Mouse (Mus musculus): ENCODE data around the gene S1pr4. TPM values are rescaled to one million over a fixed set of nuclear protein-coding genes. Genes with fewer than 3 reads are reported as not detected.
A peak's percentile ranks its signal among the peaks of the same experiment; 100 is the strongest.

S1pr4 gene
- polyA plus RNA-seq, 2 experiments: 1.5 to 1.8 TPM

- Histone ChIP-seq H3K4me1 (replicated peaks; ENCODE audit: control insufficient read depth in 2 of 2, insufficient read depth in 2 of 2, low read length in 1 of 2) (no peaks in the 10 kb centered on the region; a peak in 1 of 4 replicates), H3K27ac (no peak overlapping the region), H3K27me3 (ENCODE audit: control insufficient read depth, insufficient read depth, low read length) (peaks cover 74% of the 10 kb centered on the region), H3K9ac (replicated peaks) (no peak overlapping the region), H3K9me3 (ENCODE audit: control insufficient read depth, low read length) (no peaks in the 10 kb centered on the region), H3K36me3 (replicated peaks; ENCODE audit: control insufficient read depth, insufficient read depth, low read depth) (no peaks in the 10 kb centered on the region), H3K4me3 (ENCODE audit: insufficient read depth in 1 of 2, low read depth in 2 of 2, low read length in 2 of 2) (no peak overlapping the region), H3K4me2 (ENCODE audit: low read depth) (no peak overlapping the region)
- DNase-seq (ENCODE audit: low read depth in 3 of 3, low spot score in 3 of 3) (no peak), ATAC-seq (ENCODE audit: insufficient read depth) (no peak)
- 58% methylated on average over 6 of the region's 6 CpGs for WGBS (ENCODE audit: insufficient replicate concordance)
- TF ChIP-seq EP300 (IDR thresholded peaks at IDR 0.05; ENCODE audit: low read depth) (no peak), CTCF (IDR thresholded peaks at IDR 0.05; ENCODE audit: low read depth) (no peak)
Observed at GRCm38 (mm10) chr10:81458267-81458666, 41.7 kb downstream of the S1pr4 start.

GRCm38 (mm10) chr10:81457624-81458023 lies 42.3 kb downstream of the S1pr4 start:
- Histone ChIP-seq H3K36me3 (replicated peaks; ENCODE audit: control insufficient read depth, insufficient read depth, low read depth) (no peaks in the 10 kb centered on the region), H3K4me2 (ENCODE audit: low read depth) (no peak overlapping the region), H3K4me1 (replicated peaks; ENCODE audit: control insufficient read depth in 2 of 2, insufficient read depth in 2 of 2, low read length in 1 of 2) (no peaks in the 10 kb centered on the region; a peak in 1 of 4 replicates), H3K9me3 (ENCODE audit: control insufficient read depth, low read length) (no peaks in the 10 kb centered on the region), H3K9ac (replicated peaks) (no peak overlapping the region), H3K27ac (no peak overlapping the region), H3K4me3 (ENCODE audit: insufficient read depth in 1 of 2, low read depth in 2 of 2, low read length in 2 of 2) (no peak overlapping the region), H3K27me3 (ENCODE audit: control insufficient read depth, insufficient read depth, low read length) (peaks cover 74% of the 10 kb centered on the region)
- DNase-seq (ENCODE audit: low read depth in 3 of 3, low spot score in 3 of 3) (no peak), ATAC-seq (ENCODE audit: insufficient read depth) (no peak)
- no peak for TF ChIP-seq EP300 (IDR thresholded peaks at IDR 0.05; ENCODE audit: low read depth)
- TF ChIP-seq CTCF (IDR thresholded peaks at IDR 0.05; ENCODE audit: low read depth): no peak
- 77% methylated on average over 8 of the region's 8 CpGs for WGBS (ENCODE audit: insufficient replicate concordance)

GRCm38 (mm10) chr10:81456983-81457563 lies 42.9 kb downstream of the S1pr4 start:
- Histone ChIP-seq H3K9ac (replicated peaks) (no peak overlapping the region), H3K4me3 (ENCODE audit: insufficient read depth in 1 of 2, low read depth in 2 of 2, low read length in 2 of 2) (no peak overlapping the region), H3K4me2 (ENCODE audit: low read depth) (no peak overlapping the region), H3K36me3 (replicated peaks; ENCODE audit: control insufficient read depth, insufficient read depth, low read depth) (no peaks in the 10 kb centered on the region), H3K27me3 (ENCODE audit: control insufficient read depth, insufficient read depth, low read length) (peaks cover 74% of the 10 kb centered on the region), H3K9me3 (ENCODE audit: control insufficient read depth, low read length) (no peaks in the 10 kb centered on the region), H3K27ac (no peak overlapping the region), H3K4me1 (replicated peaks; ENCODE audit: control insufficient read depth in 2 of 2, insufficient read depth in 2 of 2, low read length in 1 of 2) (no peaks in the 10 kb centered on the region; a peak in 1 of 4 replicates)
- TF ChIP-seq CTCF (IDR thresholded peaks at IDR 0.05; ENCODE audit: low read depth): no peak
- no peak for TF ChIP-seq EP300 (IDR thresholded peaks at IDR 0.05; ENCODE audit: low read depth)
- peak; percentile 48; the same call in 1 of the 2 replicates for ATAC-seq (ENCODE audit: insufficient read depth)
- 9% methylated on average over 12 of the region's 12 CpGs for WGBS (ENCODE audit: insufficient replicate concordance)
- DNase-seq (ENCODE audit: low read depth in 3 of 3, low spot score in 3 of 3): no peak

GRCm38 (mm10) chr10:81455181-81455895 lies 44.6 kb downstream of the S1pr4 start, which contains the start of gene Nfic:
TSS of gene Nfic (minus strand) at chr10:81455635.
- Histone ChIP-seq H3K27ac (no peak within 1 kb of the TSS), H3K4me2 (ENCODE audit: low read depth) (no peak within 1 kb of the TSS), H3K4me1 (replicated peaks; ENCODE audit: control insufficient read depth in 2 of 2, insufficient read depth in 2 of 2, low read length in 1 of 2) (no peaks in the 10 kb centered on the region; a peak in 1 of 4 replicates), H3K9ac (replicated peaks) (no peak within 1 kb of the TSS), H3K27me3 (ENCODE audit: control insufficient read depth, insufficient read depth, low read length) (peaks cover 70% of the 10 kb centered on the region), H3K9me3 (ENCODE audit: control insufficient read depth, low read length) (no peaks in the 10 kb centered on the region), H3K36me3 (replicated peaks; ENCODE audit: control insufficient read depth, insufficient read depth, low read depth) (no peaks in the 10 kb centered on the region), H3K4me3 (ENCODE audit: insufficient read depth in 1 of 2, low read depth in 2 of 2, low read length in 2 of 2) (no peak within 1 kb of the TSS)
- no peak for TF ChIP-seq EP300 (IDR thresholded peaks at IDR 0.05; ENCODE audit: low read depth)
- TF ChIP-seq CTCF (IDR thresholded peaks at IDR 0.05; ENCODE audit: low read depth): no peak
- WGBS (ENCODE audit: insufficient replicate concordance): 52% methylated on average over 28 of the region's 28 CpGs
- ATAC-seq (ENCODE audit: insufficient read depth) (no peak), DNase-seq (ENCODE audit: low read depth in 3 of 3, low spot score in 3 of 3) (no peak)

GRCm38 (mm10) chr10:81454106-81454505 lies 45.8 kb downstream of the S1pr4 start:
- H3K9me3 ChIP-seq (ENCODE audit: control insufficient read depth, low read length): no peaks in the 10 kb centered on the region
- H3K36me3 ChIP-seq (replicated peaks; ENCODE audit: control insufficient read depth, insufficient read depth, low read depth): no peaks in the 10 kb centered on the region
- no peak for TF ChIP-seq EP300 (IDR thresholded peaks at IDR 0.05; ENCODE audit: low read depth)
- TF ChIP-seq CTCF (IDR thresholded peaks at IDR 0.05; ENCODE audit: low read depth): no peak
- 46% methylated on average over 2 of the region's 2 CpGs for WGBS (ENCODE audit: insufficient replicate concordance)
- no peak overlapping the region for H3K9ac ChIP-seq (replicated peaks)
- H3K27me3 ChIP-seq (ENCODE audit: control insufficient read depth, insufficient read depth, low read length): peaks cover 59% of the 10 kb centered on the region
- no peaks in the 10 kb centered on the region; a peak in 1 of 4 replicates for H3K4me1 ChIP-seq (replicated peaks; ENCODE audit: control insufficient read depth in 2 of 2, insufficient read depth in 2 of 2, low read length in 1 of 2)
- no peak overlapping the region for H3K27ac ChIP-seq
- DNase-seq (ENCODE audit: low read depth in 3 of 3, low spot score in 3 of 3) (no peak), ATAC-seq (ENCODE audit: insufficient read depth) (no peak)
- H3K4me2 ChIP-seq (ENCODE audit: low read depth): no peak overlapping the region
- no peak overlapping the region for H3K4me3 ChIP-seq (ENCODE audit: insufficient read depth in 1 of 2, low read depth in 2 of 2, low read length in 2 of 2)
